Mouse (Mus musculus): ENCODE data around the gene Naglu.

Naglu gene

DNA sequence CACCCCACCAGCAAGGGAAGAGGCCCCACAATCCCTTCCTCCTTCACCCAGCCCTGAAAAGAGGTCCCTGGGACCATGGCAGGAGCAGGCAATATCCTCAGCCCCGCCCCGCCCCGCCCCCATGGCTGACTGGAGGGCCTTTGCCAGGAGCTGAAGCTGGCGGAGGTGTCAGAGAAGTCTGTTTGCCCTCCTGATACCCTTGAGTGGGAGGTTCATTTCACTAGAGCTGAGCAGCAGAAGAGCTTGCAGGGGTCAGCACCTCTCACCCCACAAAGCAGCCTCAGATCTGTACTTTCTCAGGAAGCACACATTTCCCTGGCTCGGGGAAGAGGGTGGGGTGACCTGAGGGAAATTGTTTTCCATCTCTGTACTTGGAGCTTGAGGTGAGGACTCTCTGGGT is 11.1 kb upstream of the Naglu start:
- DNase-seq, result no peak

DNA sequence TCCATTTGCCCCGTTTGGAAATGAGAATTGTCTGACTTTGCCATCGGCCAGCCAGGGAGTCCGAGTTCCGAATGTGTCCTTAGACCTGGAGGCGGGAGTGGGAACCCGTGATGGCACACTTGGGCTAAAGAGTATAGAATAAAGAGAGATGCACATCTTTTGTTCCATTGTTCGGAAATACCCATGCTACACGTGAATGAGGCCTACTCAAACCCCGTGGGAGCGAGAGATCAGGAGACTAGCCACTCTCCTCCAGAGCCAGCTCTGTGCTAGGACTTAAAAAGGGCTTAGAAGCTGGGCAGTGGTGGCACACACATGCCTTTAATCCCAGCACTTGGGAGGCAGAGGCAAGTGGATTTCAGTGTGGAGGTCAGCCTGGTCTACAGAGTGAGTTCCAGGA is 10.3 kb upstream of the Naglu start:
- no peak for DNase-seq

- peak; percentile 80 for DNase-seq
Measured at GRCm38 (mm10) chr11:101060126-101060525, 9.7 kb upstream of the Naglu start.

DNA sequence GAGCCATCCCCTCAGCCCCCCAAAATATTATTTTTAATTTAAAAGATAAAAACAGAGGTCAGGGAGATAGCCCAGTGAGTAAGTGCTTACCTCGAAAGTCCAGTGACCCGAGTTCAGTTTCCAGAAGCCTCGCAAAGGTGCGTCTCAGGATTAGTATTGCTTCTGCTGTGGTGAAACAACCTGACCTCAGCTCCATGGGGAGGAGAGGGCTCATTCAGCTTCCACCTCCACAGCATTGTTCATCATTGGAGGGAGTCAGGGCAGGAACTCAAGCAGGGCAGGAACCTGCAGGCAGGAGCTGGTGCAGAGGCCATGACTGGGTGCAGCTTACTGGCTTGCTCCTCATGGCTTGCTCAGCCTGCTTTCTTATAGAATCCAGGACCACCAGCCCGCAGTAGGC is 8.8 kb upstream of the Naglu start:
- no peak for DNase-seq

DNA sequence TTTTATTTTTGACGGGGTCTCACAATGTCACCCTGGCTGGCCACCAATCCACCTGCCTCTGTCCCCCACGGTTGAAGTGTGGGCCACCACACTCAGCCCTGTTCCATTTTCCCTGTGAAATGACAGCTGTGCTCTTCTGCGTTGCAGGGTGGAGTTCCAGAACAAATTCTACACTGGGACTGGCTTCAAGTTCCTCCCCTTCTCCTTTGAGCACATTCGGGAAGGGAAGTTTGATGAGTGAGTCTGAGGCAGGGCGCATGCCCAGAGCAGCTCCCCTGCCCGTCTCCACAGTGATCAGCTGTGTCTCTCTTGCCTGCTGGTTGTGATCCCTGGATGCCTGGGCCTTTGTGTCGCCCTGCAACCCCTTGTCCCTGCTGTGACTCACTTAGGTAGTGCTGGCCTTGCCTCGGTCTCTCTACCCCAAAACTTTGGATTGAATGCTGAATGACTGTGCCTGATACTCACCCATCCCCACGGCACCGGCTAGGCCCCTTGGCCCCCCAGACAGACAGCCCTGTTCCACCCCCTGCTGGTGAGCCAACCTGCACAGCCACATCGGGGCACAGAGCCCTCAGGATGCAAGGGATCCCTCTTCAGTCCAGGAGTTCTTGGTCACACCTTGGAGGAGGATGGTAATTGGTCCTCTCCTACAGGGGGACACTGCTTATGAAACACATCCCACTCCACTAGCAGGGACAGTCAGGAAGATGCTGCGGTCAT is 7.5 kb upstream of the Naglu start:
- peak; percentile 73 for DNase-seq

DNA sequence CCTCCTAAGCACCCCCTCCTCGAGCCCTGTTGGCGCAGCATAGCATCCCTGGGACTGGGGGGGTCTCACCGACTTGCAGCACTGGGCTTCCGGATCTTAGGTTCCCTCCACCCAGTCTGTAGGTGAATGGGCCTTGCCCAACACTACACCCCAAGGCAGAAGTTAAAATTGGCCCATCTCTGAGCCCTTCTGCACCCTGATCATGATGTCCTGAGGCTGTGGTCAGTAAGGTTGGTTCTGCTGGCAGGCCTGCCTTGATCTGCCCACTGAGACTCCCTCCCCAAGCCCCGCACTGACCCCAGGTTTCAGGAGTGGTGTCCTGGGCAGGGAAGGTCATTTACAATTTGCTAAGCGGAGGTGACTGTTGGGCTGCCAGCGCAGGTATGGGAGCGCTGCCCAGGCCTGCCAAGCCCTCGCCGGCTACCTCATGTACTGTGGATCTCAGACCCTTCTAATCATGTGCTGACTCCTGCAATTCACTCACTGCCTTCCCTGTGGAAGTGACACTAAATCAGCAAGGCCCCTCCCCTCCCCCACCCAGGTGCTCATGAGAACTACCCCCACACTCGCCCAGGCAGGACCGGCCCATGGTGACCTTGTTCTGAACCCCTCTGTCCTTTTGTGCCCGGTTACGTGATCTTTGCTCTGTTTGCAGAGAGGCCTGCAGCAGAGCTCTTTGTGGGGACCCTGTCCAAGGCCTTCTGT is 6.7 kb upstream of the Naglu start:
- no peak for DNase-seq

DNA sequence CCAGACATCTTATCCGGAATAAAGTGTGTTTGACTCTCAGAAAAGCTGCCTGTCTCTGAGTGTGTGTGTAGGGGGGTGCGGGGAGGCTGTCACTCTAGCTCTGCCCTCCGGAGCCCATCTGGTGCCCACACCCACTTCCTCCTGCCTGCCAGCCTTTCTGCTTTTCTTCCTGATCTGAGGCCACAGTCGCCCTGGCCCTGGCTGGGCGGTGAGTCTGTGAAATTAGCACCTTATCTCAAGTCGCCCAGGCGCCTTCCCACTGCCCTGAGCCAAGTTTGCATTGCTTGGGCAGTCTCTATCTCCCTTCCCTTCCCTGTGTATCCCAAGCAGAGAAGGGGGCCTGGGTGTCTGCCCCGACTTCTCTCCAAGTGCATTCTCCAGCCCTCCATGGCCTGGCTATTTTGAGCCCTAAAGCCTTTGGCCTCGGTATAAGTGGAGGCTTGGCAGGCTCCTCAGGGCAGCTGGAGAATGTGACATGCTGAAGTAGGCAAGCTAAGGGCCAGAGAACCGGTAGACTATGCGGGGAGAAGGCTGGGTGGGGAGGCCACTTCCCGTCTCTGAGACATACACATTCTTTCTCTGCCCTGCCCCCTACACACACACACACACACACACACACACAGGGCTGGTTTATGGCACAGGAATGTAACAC is 6.0 kb upstream of the Naglu start:
- peak; percentile 54 for DNase-seq

GRCm38 (mm10) chr11:101064462-101064861 is 5.3 kb upstream of the Naglu start:
- DNase-seq, result no peak

DNA sequence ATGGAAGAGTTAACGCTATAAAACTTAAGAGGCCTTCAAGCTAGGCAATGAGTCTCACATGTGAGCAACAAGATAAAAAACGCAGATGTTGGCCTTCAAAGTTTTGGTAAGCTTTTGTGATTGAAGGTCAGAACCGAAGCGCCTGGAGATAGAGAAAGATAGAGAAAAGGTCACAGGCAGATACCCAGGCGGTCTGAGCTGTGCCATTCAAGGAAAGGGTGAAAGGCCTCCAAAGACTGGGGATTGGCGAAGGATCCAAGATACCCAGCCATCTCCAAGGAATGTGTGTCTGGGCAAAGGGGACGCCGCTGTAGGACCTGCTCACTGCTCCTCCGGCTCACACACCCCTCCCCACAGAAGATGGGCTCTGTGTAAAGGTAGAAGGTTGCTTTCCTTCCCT is 4.8 kb upstream of the Naglu start:
- DNase-seq, result no peak

DNA sequence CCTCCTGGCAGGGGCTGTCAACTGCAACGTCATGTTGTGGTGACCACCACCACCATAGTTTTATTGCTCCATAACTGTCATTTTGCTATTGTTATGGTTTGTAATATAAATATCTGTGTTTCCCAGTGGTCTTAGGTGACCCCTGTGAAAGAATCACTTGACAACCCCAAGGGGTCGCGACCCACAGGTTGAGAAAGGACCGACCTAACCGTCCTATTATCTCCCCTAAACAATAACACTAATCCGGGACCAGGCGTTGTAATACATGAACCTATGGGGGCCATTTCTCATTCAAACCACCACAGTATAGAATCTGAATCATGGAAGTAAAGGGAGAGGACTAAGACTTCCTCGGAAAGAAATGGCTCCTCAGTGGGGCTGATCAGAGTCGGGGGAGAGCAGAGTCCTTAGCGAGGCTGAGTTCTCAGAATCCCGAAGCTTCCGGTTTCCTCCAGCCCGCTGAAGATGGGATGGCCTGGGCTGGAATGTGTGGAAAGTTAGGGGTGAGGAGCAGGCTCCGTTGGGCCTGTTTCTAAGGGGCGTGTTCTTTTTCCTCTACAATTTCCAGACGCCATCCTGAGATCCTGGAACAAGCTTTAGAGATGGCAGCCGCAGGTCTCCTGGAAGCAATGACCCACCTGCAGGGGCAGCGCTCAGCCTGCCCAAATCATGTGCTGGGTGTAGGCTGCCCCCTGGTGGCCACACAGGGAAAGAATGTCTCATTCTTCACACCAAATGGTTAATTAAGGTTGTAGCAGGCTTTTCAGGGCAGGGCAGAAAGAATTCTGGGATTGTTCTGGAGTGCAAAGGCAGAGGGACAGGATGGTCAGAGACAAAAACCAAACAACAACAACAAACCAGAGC is 3.0 kb upstream of the Naglu start:
- DNase-seq, result peak; percentile 71

DNA sequence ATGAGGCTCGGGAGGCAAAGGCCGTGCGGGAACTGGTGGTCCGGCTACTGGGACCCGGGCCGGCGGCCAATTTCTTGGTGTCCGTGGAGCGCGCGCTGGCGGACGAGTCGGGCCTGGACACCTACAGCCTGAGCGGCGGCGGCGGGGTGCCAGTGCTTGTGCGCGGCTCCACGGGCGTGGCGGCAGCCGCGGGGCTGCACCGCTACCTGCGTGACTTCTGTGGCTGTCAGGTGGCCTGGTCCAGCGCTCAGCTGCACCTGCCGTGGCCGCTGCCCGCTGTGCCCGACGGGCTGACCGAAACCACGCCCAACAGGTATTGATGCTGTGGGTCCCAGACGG is 346 bp downstream of the Naglu start:
- DNase-seq, result no peak

- DNase-seq, result no peak
Measured at GRCm38 (mm10) chr11:101070987-101071386, 1.2 kb downstream of the Naglu start.

DNA sequence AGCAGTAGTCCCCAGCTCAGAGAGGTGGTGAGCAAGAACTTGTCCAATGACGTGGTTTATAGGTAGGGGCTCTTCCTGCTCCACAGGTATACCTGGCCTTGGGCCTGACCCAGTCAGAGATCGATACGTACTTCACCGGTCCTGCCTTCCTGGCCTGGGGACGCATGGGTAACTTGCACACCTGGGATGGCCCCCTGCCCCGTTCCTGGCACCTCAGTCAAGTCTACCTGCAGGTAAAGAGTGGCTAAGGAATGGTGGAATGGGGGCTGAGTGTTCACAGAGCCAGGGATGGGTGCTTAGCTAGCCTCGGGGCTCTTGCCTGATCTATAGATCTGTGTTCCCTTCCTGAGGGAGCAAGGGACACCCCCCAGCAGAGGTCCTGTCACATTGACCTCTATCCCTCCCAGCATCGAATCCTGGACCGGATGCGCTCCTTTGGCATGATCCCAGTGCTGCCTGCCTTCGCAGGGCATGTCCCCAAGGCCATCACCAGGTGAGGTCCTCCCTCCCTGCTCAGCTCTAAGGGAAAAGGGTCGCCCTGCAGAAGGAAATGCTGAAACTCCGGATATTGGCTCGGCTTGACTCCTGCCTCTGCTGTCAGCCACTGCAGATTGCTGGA is 2.1 kb downstream of the Naglu start:
- DNase-seq, result no peak

- no peak for DNase-seq
Measured at GRCm38 (mm10) chr11:101078121-101078520, 8.3 kb downstream of the Naglu start, which contains the start of gene Hsd17b1. TSS of gene Hsd17b1 (plus strand) at chr11:101078411.

DNA sequence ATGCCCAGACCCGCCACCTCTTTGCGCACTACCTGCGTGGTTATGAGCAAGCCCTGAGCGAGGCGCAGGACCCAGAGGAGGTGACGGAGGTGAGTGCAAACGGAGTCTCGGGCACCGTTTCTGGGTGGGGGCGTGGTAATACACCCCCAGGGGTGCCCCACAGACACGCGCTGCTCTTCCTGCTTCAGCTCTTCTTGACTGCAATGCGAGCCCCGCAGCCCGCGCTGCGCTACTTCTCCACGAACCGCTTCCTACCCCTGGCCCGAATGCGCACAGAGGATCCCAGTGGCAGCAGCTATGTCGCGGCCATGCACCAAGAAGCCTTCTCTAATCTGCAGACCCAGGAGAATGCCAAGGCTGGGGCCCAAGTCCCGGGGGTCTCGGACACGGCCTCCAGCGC is 9.9 kb downstream of the Naglu start:
- DNase-seq, result no peak

DNA sequence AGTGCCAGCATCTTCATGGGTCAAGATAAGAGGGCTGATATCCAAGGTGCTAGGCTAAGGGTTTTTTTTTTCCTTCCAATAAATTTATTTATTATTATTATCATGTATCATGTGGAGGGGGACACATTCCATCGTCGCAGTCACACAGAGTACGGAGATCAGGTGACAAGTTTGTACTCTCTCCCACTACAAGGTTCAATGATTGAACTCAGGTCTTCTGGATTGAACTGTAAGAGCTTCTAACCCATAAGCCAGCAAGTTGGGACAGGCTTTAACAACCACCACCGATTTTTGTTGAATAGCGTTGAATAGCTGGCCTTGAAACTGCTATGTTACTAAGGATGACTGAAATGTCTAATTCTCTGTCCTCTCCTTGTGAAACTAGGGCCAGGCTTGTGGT is 10.6 kb downstream of the Naglu start:
- DNase-seq, result no peak

- DNase-seq, result no peak
Measured at GRCm38 (mm10) chr11:101081659-101082058, 11.8 kb downstream of the Naglu start.

GRCm38 (mm10) chr11:101082208-101083082 is 12.6 kb downstream of the Naglu start, which contains the start of gene Coasy:
TSS of gene Coasy (plus strand) at chr11:101082565.
- DNase-seq, result peak; percentile 96

- no peak for DNase-seq
Measured at GRCm38 (mm10) chr11:101083083-101083697, 13.4 kb downstream of the Naglu start.

GRCm38 (mm10) chr11:101084246-101084645 is 14.4 kb downstream of the Naglu start:
- DNase-seq, result no peak

DNA sequence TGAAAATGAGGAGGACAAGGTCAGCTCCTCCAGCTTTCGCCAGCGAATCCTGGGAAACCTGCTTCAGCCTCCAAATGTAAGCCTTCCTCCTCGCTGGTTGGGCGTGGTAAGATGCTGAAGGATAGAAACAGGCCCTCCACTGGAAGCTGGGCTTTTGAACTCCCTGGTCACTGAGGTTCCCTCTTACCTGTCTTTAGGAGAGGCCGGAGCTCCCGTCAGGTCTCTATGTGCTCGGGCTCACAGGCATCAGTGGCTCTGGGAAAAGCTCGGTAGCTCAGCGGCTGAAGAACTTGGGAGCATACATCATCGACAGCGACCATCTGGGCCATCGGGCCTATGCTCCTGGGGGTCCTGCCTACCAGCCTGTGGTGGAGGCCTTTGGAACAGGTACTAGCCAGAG is 15.0 kb downstream of the Naglu start:
- DNase-seq, result no peak
